15 mouse cellular contexts compared by ENCODE assay signal in genomic region chr17:87791517-87792098, GRCm38 (mm10). TPM values are rescaled to one million over a fixed set of nuclear protein-coding genes. Genes with fewer than 3 reads are reported as not detected.
DNase-seq lines count a peak whose midpoint lies in the region; ATAC-seq and TF ChIP-seq lines count a peak whose summit lies in the region.
"Had no signal": no experiment of that assay in that cellular context is flagged by ENCODE, and none has a peak within 500 bp of the region (broad histone marks: within the 10 kb centered on the region; RNA-seq: fewer than 3 reads in every experiment).

No protein-coding gene starts in this region.

- no peak for DNase-seq in frontal cortex, postnatal 10 days (ENCODE audit: low spot score in 2 of 2)
- peak; percentile 40 for DNase-seq in lung, embryonic 14.5 days
- DNase-seq in lung, adult 18-20 months = no peak
- no peak for DNase-seq in ES-E14 (ENCODE audit: low read depth, low spot score)
- DNase-seq in embryonic facial prominence, embryonic 10.5 days (ENCODE audit: low spot score) = no peak
- DNase-seq: heart, postnatal 4 days; liver, embryonic 13.5 days; lung, postnatal 4 days had no signal

- H3K79me2 ChIP-seq in myocyte (ENCODE audit: control insufficient read depth, insufficient read depth) = no peaks in the 10 kb centered on the region

- no peaks in the 10 kb centered on the region for H3K9me3 ChIP-seq in lung, embryonic 14.5 days (ENCODE audit: low read depth, low read length)
- no peaks in the 10 kb centered on the region for H3K9me3 ChIP-seq in ES-E14 (ENCODE audit: control insufficient read depth, insufficient read depth, low read depth, low read length)
- no peaks in the 10 kb centered on the region for H3K9me3 ChIP-seq in embryonic facial prominence, embryonic 10.5 days
- H3K9me3 ChIP-seq in intestine, embryonic 16.5 days (ENCODE audit: control insufficient read depth, low read length) = no peaks in the 10 kb centered on the region
- H3K9me3 ChIP-seq: liver, embryonic 13.5 days had no signal

- H3K4me2 ChIP-seq in lung, embryonic 14.5 days = no peak overlapping the region
- no peak overlapping the region for H3K4me2 ChIP-seq in myocyte (ENCODE audit: low read depth)
- no peak overlapping the region for H3K4me2 ChIP-seq in intestine, embryonic 16.5 days (ENCODE audit: low read depth, low read length)
- H3K4me2 ChIP-seq: liver, embryonic 13.5 days had no signal

- in situ Hi-C loops in ES-E14 (cut with MboI; ENCODE audit: low sequenced_read_pairs in 2 of 2, unreplicated experiment in 2 of 2) = no loop called here

- no peak overlapping the region for H3K9ac ChIP-seq in lung, embryonic 14.5 days
- no peak overlapping the region for H3K9ac ChIP-seq in ES-E14 (ENCODE audit: insufficient read depth, low read depth, low read length, poor library complexity, severe bottlenecking)
- H3K9ac ChIP-seq in intestine, embryonic 16.5 days (ENCODE audit: low read depth, low read length) = no peak overlapping the region
- H3K9ac ChIP-seq: liver, embryonic 13.5 days had no signal

- 0 out of 2 replicates have a peak, but pooled peaks cover 5% of the 10 kb centered on the region for H3K4me1 ChIP-seq in lung, embryonic 14.5 days (ENCODE audit: insufficient read depth)
- H3K4me1 ChIP-seq in ES-E14 (ENCODE audit: control insufficient read depth in 2 of 2, insufficient read depth in 2 of 2, low read length in 2 of 2, poor library complexity in 1 of 2) = 0 out of 4 replicates have a peak, but pooled peaks cover 1 to 2% of the 10 kb centered on the region in 2 experiments
- H3K4me1 ChIP-seq in embryonic facial prominence, embryonic 10.5 days = peaks cover 2% of the 10 kb centered on the region
- peaks cover under 1% of the 10 kb centered on the region for H3K4me1 ChIP-seq in intestine, embryonic 16.5 days (ENCODE audit: control insufficient read depth, insufficient read depth, low read length)
- H3K4me1 ChIP-seq: liver, embryonic 13.5 days had no signal

- TF ChIP-seq CTCF in lung, embryonic 14.5 days (IDR thresholded peaks at IDR 0.05; ENCODE audit: low read depth) = no peak

- TF ChIP-seq POLR2A in myocyte (IDR thresholded peaks at IDR 0.05; ENCODE audit: insufficient read length, low read depth) = no peak

- whole genome bisulfite sequencing in lung, embryonic 14.5 days = 60% methylated on average over 7 of the region's 7 CpGs
- WGBS in embryonic facial prominence, embryonic 10.5 days = 80% methylated on average over 7 of the region's 7 CpGs
- 68% methylated on average over 7 of the region's 7 CpGs for WGBS in intestine, embryonic 16.5 days

- peaks cover 27% of the 10 kb centered on the region for H3K27me3 ChIP-seq in lung, embryonic 14.5 days (ENCODE audit: insufficient read depth, low read length)
- H3K27me3 ChIP-seq in myocyte (ENCODE audit: control insufficient read depth, insufficient read depth, insufficient read length) = peaks cover 1% of the 10 kb centered on the region
- H3K27me3 ChIP-seq in embryonic facial prominence, embryonic 10.5 days (replicated peaks; ENCODE audit: low read depth, poor library complexity, severe bottlenecking) = peaks cover 52% of the 10 kb centered on the region
- peaks cover 17% of the 10 kb centered on the region for H3K27me3 ChIP-seq in intestine, embryonic 16.5 days (replicated peaks; ENCODE audit: control insufficient read depth, insufficient read depth, low read length)

- H3K36me3 ChIP-seq in lung, embryonic 14.5 days (ENCODE audit: insufficient read depth) = no peaks in the 10 kb centered on the region
- H3K36me3 ChIP-seq in ES-E14 (ENCODE audit: control insufficient read depth, insufficient read depth, low read length, poor library complexity, severe bottlenecking) (no peaks in the 10 kb centered on the region), myocyte (ENCODE audit: control insufficient read depth, insufficient read depth) (no peaks in the 10 kb centered on the region)
- no peaks in the 10 kb centered on the region for H3K36me3 ChIP-seq in embryonic facial prominence, embryonic 10.5 days (replicated peaks)
- H3K36me3 ChIP-seq in intestine, embryonic 16.5 days (ENCODE audit: control insufficient read depth, insufficient read depth, low read length) = no peaks in the 10 kb centered on the region
- H3K36me3 ChIP-seq: liver, embryonic 13.5 days had no signal

- no peak overlapping the region for H3ac ChIP-seq in myocyte (ENCODE audit: control insufficient read depth, insufficient read length)

- H3K4me3 ChIP-seq in lung, embryonic 14.5 days (ENCODE audit: low read depth, low read length) = no peak overlapping the region
- H3K4me3 ChIP-seq in ES-E14 (ENCODE audit: insufficient read depth in 1 of 2, low read depth in 1 of 2, low read length in 2 of 2, poor library complexity in 1 of 2, severe bottlenecking in 1 of 2) = no peak overlapping the region
- H3K4me3 ChIP-seq in myocyte = no peak overlapping the region
- H3K4me3 ChIP-seq in embryonic facial prominence, embryonic 10.5 days = no peak overlapping the region
- no peak overlapping the region for H3K4me3 ChIP-seq in intestine, embryonic 16.5 days (ENCODE audit: low read length)
- H3K4me3 ChIP-seq: liver, embryonic 13.5 days had no signal

- 0 out of 2 replicates have a peak, but pooled peaks have one; percentile 24 for ATAC-seq in frontal cortex, adult (ENCODE audit: low TSS enrichment)
- peak; percentile 47; the same call in 1 of the 2 replicates for ATAC-seq in lung, embryonic 14.5 days (ENCODE audit: insufficient read depth)
- no peak for ATAC-seq in intestine, embryonic 16.5 days
- ATAC-seq: intestine, postnatal 0 days had no signal

- H3K27ac ChIP-seq in lung, embryonic 14.5 days (ENCODE audit: low read depth) = no peak overlapping the region
- H3K27ac ChIP-seq in ES-E14 (ENCODE audit: insufficient read depth, low read depth, low read length, poor library complexity, severe bottlenecking) = no peak overlapping the region
- no peak overlapping the region for H3K27ac ChIP-seq in embryonic facial prominence, embryonic 10.5 days (replicated peaks)
- no peak overlapping the region for H3K27ac ChIP-seq in intestine, embryonic 16.5 days (ENCODE audit: low read length)
- H3K27ac ChIP-seq: liver, embryonic 13.5 days had no signal

TF ChIP-seq in ES-E14, 5 proteins besides CTCF, POLR2A, EP300 and RAD21:
- TF ChIP-seq ZNF384 (IDR thresholded peaks at IDR 0.05; ENCODE audit: low read depth, low read length) = no peak
- TF ChIP-seq MAFK (IDR thresholded peaks at IDR 0.05; ENCODE audit: insufficient read depth, low read depth, low read length) = peak; percentile 97
TF ChIP-seq in ES-E14: peak in this region for 1.

TF ChIP-seq in myocyte, 11 proteins besides CTCF, POLR2A, EP300 and RAD21:
- peak in 2 of 3 experiments; percentile 80 to 84 for TF ChIP-seq MYOD1 (IDR thresholded peaks at IDR 0.05; ENCODE audit: control insufficient read depth in 1 of 3, insufficient read length in 2 of 3, low read depth in 2 of 3)
- TF ChIP-seq SRF (IDR thresholded peaks at IDR 0.05; ENCODE audit: control insufficient read depth, insufficient read length, low read depth) = no peak

RNA-seq across cellular contexts. Expression of gene Kcnk12, which starts 6.2 kb away (rescaled TPM):
- not detected in 2 replicates for polyA plus RNA-seq in lung, embryonic 14.5 days (2014; fragmentation: Nextera tagmentation; extraction: Ambion mirVana)
- 1.7 and 1.8 TPM in 2 replicates for total RNA-seq in ES-E14 (2012; rRNA removed)
- 0.35 TPM for polyA plus RNA-seq in myocyte (2012; fragmentation: generic; extraction: Trizol)
- 0.10 TPM in 1 of 2 replicates, not detected in the other for polyA plus RNA-seq in embryonic facial prominence, embryonic 10.5 days (2016; fragmentation: Nextera tagmentation; extraction: Ambion mirVana)
- polyA plus RNA-seq in intestine, embryonic 16.5 days (2015; fragmentation: Nextera tagmentation; extraction: Ambion mirVana) = not detected in 2 replicates
- total RNA-seq: gastrocnemius, postnatal 4 days; monocyte, adult 5-6 weeks had no signal
- polyA plus RNA-seq: intestine, postnatal 0 days; stomach, embryonic 16.5 days had no signal
